Mouse (Mus musculus) MEL (cell line): ENCODE results near the gene Chid1.

ENCODE experiments used
- CTCF ChIP-seq, 3 experiments: IDR thresholded peaks in 2 of 3; conservative IDR thresholded peaks in 1 of 3; 2 replicates each; pipeline ENCODE4 v1.5.1; 2011 to 2012; ENCODE audit warnings: low read length in 3 of 3, low read depth in 2 of 3, mild to moderate bottlenecking in 2 of 3, improper control_type of control experiment in 1 of 3, inconsistent platforms in 1 of 3, mixed read lengths in 1 of 3, moderate library complexity in 1 of 3; ENCODE audit not compliant: control insufficient read depth in 1 of 3, insufficient read depth in 1 of 3, poor library complexity in 1 of 3, severe bottlenecking in 1 of 3
- ELF1 ChIP-seq: IDR thresholded peaks from 2 replicates; pipeline ENCODE4 v1.6.1; 2014; ENCODE audit warnings: low read depth, mild to moderate bottlenecking, inconsistent platforms, low read length, improper control_type of control experiment, moderate library complexity
- EP300 ChIP-seq, 2 experiments: IDR thresholded peaks; 2 replicates each; pipeline ENCODE4 v1.6.1; 2011; ENCODE audit warnings: improper control_type of control experiment in 2 of 2, low read length in 2 of 2, low read depth in 1 of 2, mild to moderate bottlenecking in 1 of 2
- ETS1 ChIP-seq: IDR thresholded peaks from 2 replicates; pipeline ENCODE4 v1.6.1; 2012; ENCODE audit warnings: low read depth, mild to moderate bottlenecking, inconsistent platforms, low read length, improper control_type of control experiment, moderate library complexity
- GATA1 ChIP-seq: IDR thresholded peaks from 2 replicates; pipeline ENCODE4 v1.6.1; 2011; ENCODE audit warnings: low read depth, low read length, improper control_type of control experiment
- MAFK ChIP-seq: IDR thresholded peaks from 2 replicates; pipeline ENCODE4 v1.6.1; 2011; ENCODE audit warnings: low read depth, mild to moderate bottlenecking, low read length, improper control_type of control experiment, borderline replicate concordance
- MAZ ChIP-seq: IDR thresholded peaks from 2 replicates; pipeline ENCODE4 v1.6.1; 2012; ENCODE audit warnings: low read depth, mild to moderate bottlenecking, inconsistent platforms, low read length, improper control_type of control experiment
- MYC ChIP-seq: IDR thresholded peaks from 2 replicates; pipeline ENCODE4 v1.6.1; 2011; ENCODE audit warnings: low read depth, mild to moderate bottlenecking, low read length, improper control_type of control experiment, moderate library complexity
- POLR2A ChIP-seq, 2 experiments: IDR thresholded peaks; 2 replicates each; pipeline ENCODE4 v1.6.1; 2011 to 2012; ENCODE audit warnings: low read length in 2 of 2, mild to moderate bottlenecking in 2 of 2, control low read depth in 1 of 2, improper control_type of control experiment in 1 of 2, low read depth in 1 of 2, moderate library complexity in 1 of 2; ENCODE audit not compliant: control insufficient read depth in 1 of 2, insufficient read depth in 1 of 2, poor library complexity in 1 of 2
- USF1 ChIP-seq: IDR thresholded peaks from 2 replicates; pipeline ENCODE4 v1.6.1; 2014; ENCODE audit warnings: low read depth, mild to moderate bottlenecking, inconsistent platforms, low read length, improper control_type of control experiment, moderate library complexity

DNA sequence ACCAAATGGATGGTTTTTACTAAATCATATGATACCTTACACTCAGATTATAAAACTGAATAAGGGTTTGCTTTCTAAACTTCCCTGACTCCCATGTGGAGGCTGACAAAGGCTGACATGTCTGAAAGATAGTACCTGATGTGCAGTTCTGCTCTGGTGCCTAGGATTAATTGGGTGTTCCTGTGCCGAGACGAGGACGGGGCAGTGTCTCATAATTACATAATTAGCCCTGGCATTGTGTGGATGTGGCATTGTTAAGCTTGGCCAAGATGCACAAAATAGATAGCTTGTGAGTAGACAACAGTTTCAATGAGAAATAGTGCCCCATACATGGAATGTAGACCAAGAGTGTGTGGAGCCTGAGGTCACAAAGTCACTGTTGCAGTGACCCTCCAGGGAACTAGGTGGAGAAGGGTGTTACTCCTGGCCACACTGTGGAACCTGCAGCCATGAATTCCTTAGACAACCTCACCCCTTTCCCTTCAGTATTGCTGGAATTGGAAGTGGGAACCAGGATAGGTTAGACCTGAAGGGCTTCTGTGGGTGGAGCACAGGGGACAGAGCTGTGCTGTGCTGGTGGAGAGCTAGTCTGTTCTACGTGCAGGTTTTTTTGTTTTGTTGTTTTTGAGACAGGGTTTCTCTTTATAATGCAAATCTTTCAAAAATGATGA is 31.1 kb upstream of the Chid1 start:
- TF ChIP-seq EP300 (IDR thresholded peaks at IDR 0.05; ENCODE audit: low read depth in 1 of 2, low read length in 2 of 2) (no peak), CTCF (IDR thresholded peaks at IDR 0.05 in 2 of 3, conservative IDR thresholded peaks at IDR 0.05 in 1 of 3; ENCODE audit: control insufficient read depth in 1 of 3, insufficient read depth in 1 of 3, low read depth in 2 of 3, low read length in 3 of 3, poor library complexity in 1 of 3, severe bottlenecking in 1 of 3) (no peak), ETS1 (no peak), ELF1 (no peak), POLR2A (IDR thresholded peaks at IDR 0.05; ENCODE audit: control insufficient read depth in 1 of 2, insufficient read depth in 1 of 2, low read depth in 1 of 2, low read length in 2 of 2, poor library complexity in 1 of 2) (no peak), MYC (no peak), MAFK (no peak), MAZ (no peak), GATA1 (no peak), USF1 (no peak)
